Mouse (Mus musculus) right cerebral cortex, adult 18-20 months (tissue): ENCODE data around the gene Trio.

Source experiments
- DNase-seq: peaks from one replicate; pipeline ENCODE4 v3.0.0; 2022; ENCODE audit warnings: mixed read lengths

Gene Trio

GRCm38 (mm10) chr15:27692161-27692560, 333.5 kb downstream of the Trio start:
- no peak for DNase-seq

- DNase-seq: no peak
These were observed 334.4 kb downstream of the Trio start for GRCm38 (mm10) chr15:27691213-27691612.

- DNase-seq: no peak
These were observed 337.5 kb downstream of the Trio start for GRCm38 (mm10) chr15:27688041-27688651.

- DNase-seq: peak; percentile 38
These were observed 340.8 kb downstream of the Trio start for GRCm38 (mm10) chr15:27684813-27685212.

GRCm38 (mm10) chr15:27683206-27683605, 342.4 kb downstream of the Trio start:
- DNase-seq: no peak

- no peak for DNase-seq
These were observed 343.0 kb downstream of the Trio start for GRCm38 (mm10) chr15:27682619-27683018.

- peak; percentile 96 for DNase-seq
These were observed 344.0 kb downstream of the Trio start, which contains the start of gene Otulinl for GRCm38 (mm10) chr15:27681419-27682187. Otulinl (minus strand) TSS chr15:27681579.

- DNase-seq: no peak
These were observed 344.7 kb downstream of the Trio start for GRCm38 (mm10) chr15:27680997-27681396.
